Mouse (Mus musculus) thymus, adult 18-20 months (tissue): Measurements from ENCODE around the gene Ndufs7.
A peak's percentile ranks its signal among the peaks of the same experiment; 100 is the strongest.
"Not testable (repeated sequence)": the region's sequence is repeated elsewhere in the genome, so short reads cannot be mapped to it uniquely, and the experiment has no call there.

Source experiments
- DNase-seq, 2 experiments: peaks; one replicate each; pipeline ENCODE4 v3.0.0; 2022; ENCODE audit warnings: mixed read lengths in 2 of 2

Gene Ndufs7

GRCm38 (mm10) chr10:80242607-80243006 lies 6.3 kb upstream of the Ndufs7 start:
- no peak for DNase-seq

GRCm38 (mm10) chr10:80244791-80245399 lies 4.0 kb upstream of the Ndufs7 start:
- no peak for DNase-seq

GRCm38 (mm10) chr10:80245600-80245999 lies 3.3 kb upstream of the Ndufs7 start:
- peak; percentile 34 to 51 for DNase-seq

GRCm38 (mm10) chr10:80247849-80248248 lies 1.1 kb upstream of the Ndufs7 start:
- no peak for DNase-seq

GRCm38 (mm10) chr10:80248437-80248836 lies 484 bp upstream of the Ndufs7 start:
- not testable (repeated sequence) for DNase-seq

- no peak for DNase-seq
Measured at GRCm38 (mm10) chr10:80250059-80250458, 1.1 kb downstream of the Ndufs7 start.

- no peak for DNase-seq
Measured at GRCm38 (mm10) chr10:80250573-80250972, 1.7 kb downstream of the Ndufs7 start.

- no peak for DNase-seq
Measured at GRCm38 (mm10) chr10:80252011-80252410, 3.1 kb downstream of the Ndufs7 start.

GRCm38 (mm10) chr10:80252493-80253274 lies 3.8 kb downstream of the Ndufs7 start:
- no peak for DNase-seq

- DNase-seq, result no peak
Measured at GRCm38 (mm10) chr10:80253551-80253950, 4.6 kb downstream of the Ndufs7 start.

- DNase-seq, result no peak
Measured at GRCm38 (mm10) chr10:80254331-80255297, 5.7 kb downstream of the Ndufs7 start.

GRCm38 (mm10) chr10:80255881-80256535 lies 7.1 kb downstream of the Ndufs7 start:
- DNase-seq, result no peak

- no peak for DNase-seq
Measured at GRCm38 (mm10) chr10:80257936-80258335, 9.0 kb downstream of the Ndufs7 start.

GRCm38 (mm10) chr10:80258752-80259462 lies 10.0 kb downstream of the Ndufs7 start:
- no peak for DNase-seq

GRCm38 (mm10) chr10:80259463-80259805 lies 10.5 kb downstream of the Ndufs7 start:
- no peak for DNase-seq

- no peak for DNase-seq
Measured at GRCm38 (mm10) chr10:80259861-80260641, 11.1 kb downstream of the Ndufs7 start.

- peak; percentile 82 to 86 for DNase-seq
Measured at GRCm38 (mm10) chr10:80260642-80261584, 12.0 kb downstream of the Ndufs7 start, which contains the start of the genes Gamt and Dazap1. Gamt (minus strand) TSS chr10:80261012. Dazap1 (plus strand) TSS chr10:80261486.

GRCm38 (mm10) chr10:80261585-80261968 lies 12.7 kb downstream of the Ndufs7 start:
- DNase-seq, result peak; percentile 69 to 81

- DNase-seq, result no peak
Measured at GRCm38 (mm10) chr10:80262169-80262568, 13.2 kb downstream of the Ndufs7 start.
